Mouse (Mus musculus) thymus, adult 2 months (tissue): ENCODE results near the gene Grwd1.

Experiments used
- CTCF ChIP-seq: fragments of 200-500 bp; IDR thresholded peaks from 2 replicates; pipeline ENCODE4 v1.5.1; 2012; ENCODE audit warnings: mild to moderate bottlenecking, control low read depth, low read length, moderate library complexity, borderline replicate concordance; ENCODE audit not compliant: control insufficient read depth, poor library complexity, insufficient read depth; ENCODE audit errors: extremely low read depth
- POLR2A ChIP-seq: fragments of 200-500 bp; IDR thresholded peaks from 2 replicates; pipeline ENCODE4 v1.6.1; 2012; ENCODE audit warnings: mild to moderate bottlenecking, low read length, control low read depth, moderate library complexity; ENCODE audit not compliant: control insufficient read depth, poor library complexity, insufficient read depth; ENCODE audit errors: extremely low read depth

DNA sequence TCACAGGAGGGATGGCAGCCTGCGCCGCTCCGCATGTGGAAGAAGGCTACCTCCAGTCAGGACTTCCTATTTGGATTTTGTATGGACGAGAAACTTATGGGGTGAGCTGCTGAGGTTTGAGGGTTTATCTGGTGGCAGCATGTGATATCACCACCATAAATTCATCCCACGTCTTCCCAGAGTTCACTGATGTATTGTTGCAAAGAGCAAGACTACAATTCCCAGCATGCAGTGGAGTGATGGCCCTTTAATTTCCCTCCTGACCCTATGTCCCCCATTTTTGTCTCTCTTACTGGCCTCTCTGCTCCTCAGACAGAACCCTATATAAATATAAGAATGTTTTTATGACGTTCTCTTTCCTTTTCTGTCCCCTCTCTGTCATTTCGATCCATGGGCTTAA is 32.1 kb upstream of the Grwd1 start:
- TF ChIP-seq POLR2A (no peak), CTCF (no peak)
